Mouse (Mus musculus) heart, postnatal 25 days (tissue): ENCODE measurements around the gene Elovl7. TPM values are rescaled to one million over a fixed set of nuclear protein-coding genes. Genes with fewer than 3 reads are reported as not detected.

Source experiments
- DNase-seq: peaks from one replicate; pipeline ENCODE4 v3.0.0; 2022; ENCODE audit warnings: low spot score
- intact Hi-C: fragments of 180-260 bp; cut with DNase I; formaldehyde crosslinking; loops from one replicate; pipeline ENCODE4 v1.15.1; 2025
- total RNA-seq, 2 experiments: library from RNA; stranded (reverse); gene quantifications; 2 replicates each; pipeline ENCODE4 v1.2.3; 2021

The Elovl7 gene
- under 1 TPM; 0.34 to 0.47 TPM for total RNA-seq

- peak; percentile 21 for DNase-seq
- intact Hi-C loops, result loop anchor here (5.0 kb wide), 1 partner anchor 103 kb away; the partner anchor contains the start of gene Depdc1b
Observed at GRCm38 (mm10) chr13:108214081-108214484, at the start of gene Elovl7. Gene Elovl7, plus strand, starts transcription at chr13:108214404.

DNA sequence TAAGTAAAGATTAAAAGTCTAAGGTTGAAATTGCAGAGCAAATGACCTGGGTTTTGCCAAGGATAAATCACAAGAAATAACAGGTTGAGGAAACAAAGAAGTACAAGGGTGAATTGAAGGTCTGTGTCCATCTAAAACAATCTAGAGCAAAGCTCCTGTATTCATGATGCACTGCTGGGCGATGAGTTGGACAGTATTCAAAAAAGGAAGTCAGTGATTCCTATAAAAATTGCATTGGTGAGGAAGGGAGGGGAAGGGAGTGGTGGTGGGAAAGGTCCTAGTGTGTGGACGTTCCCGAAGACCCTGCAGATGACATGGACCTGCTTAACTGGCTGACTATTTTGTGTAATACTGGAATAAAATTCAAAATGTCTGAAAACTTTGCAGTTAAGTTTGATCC, 49.6 kb upstream of the Elovl7 start:
- DNase-seq, result no peak
- intact Hi-C loops, result loop anchor here (10.0 kb wide), 2 partner anchors 160 to 1050 kb away; no protein-coding TSS in a partner anchor

- DNase-seq, result no peak
Observed at GRCm38 (mm10) chr13:108170002-108170401, 44.2 kb upstream of the Elovl7 start.

DNA sequence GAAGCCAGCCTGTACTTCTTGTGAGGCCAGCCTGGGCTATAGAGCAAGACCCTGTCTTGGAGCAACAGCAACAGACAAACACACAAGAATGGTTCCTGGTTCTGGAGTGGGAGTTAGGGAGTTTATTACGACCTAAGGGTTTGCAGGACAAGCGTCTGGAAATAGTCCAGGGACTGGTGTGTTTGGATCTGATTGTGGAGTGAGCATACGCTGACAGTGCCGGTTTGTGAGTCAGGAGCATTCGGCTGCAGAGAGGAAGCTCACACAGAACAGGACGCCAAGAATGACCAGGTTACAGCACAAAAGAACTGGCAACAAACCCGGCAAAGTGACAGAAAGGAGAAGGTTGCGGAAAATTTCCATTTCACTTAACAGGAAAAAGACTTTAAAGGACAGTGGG, 43.7 kb upstream of the Elovl7 start:
- intact Hi-C loops, result no loop called here

More at GRCm38 (mm10) chr13:108170002-108170401, 44.2 kb upstream of the Elovl7 start:
- intact Hi-C loops, result no loop called here

GRCm38 (mm10) chr13:108179618-108180017, 34.6 kb upstream of the Elovl7 start:
- intact Hi-C loops, result no loop called here
- no peak for DNase-seq

More for the DNA sequence above, 43.7 kb upstream of the Elovl7 start:
- no peak for DNase-seq

GRCm38 (mm10) chr13:108180821-108181220, 33.4 kb upstream of the Elovl7 start:
- no peak for DNase-seq
- intact Hi-C loops, result no loop called here

DNA sequence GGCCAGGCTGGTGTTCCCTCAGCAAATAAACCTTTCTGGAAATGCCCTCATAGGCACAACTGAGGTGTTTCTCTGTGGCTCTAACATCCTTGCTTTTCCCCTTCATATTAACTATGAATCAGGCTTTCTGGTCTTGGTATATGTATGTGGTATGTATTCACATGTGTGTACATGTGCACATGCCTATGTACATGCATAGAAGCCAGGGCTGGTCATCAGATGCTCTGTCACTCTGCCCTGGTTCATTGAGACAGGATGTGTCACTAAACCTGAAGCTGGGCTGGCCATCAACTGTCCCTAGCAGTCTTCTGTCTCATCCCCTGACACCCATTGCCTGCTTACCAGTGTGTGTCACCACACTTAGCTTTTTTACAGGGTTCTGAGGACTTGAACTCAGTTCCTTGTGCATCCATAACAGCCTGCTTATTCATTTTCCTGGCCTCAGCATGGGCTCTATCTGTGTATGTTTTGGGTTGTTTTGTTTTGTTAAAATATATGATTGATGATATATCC, 29.4 kb upstream of the Elovl7 start:
- intact Hi-C loops, result no loop called here
- DNase-seq, result no peak

- intact Hi-C loops, result no loop called here
- no peak for DNase-seq
Observed at GRCm38 (mm10) chr13:108185530-108185929, 28.7 kb upstream of the Elovl7 start.

GRCm38 (mm10) chr13:108187994-108188393, 26.2 kb upstream of the Elovl7 start:
- no peak for DNase-seq
- intact Hi-C loops, result no loop called here

DNA sequence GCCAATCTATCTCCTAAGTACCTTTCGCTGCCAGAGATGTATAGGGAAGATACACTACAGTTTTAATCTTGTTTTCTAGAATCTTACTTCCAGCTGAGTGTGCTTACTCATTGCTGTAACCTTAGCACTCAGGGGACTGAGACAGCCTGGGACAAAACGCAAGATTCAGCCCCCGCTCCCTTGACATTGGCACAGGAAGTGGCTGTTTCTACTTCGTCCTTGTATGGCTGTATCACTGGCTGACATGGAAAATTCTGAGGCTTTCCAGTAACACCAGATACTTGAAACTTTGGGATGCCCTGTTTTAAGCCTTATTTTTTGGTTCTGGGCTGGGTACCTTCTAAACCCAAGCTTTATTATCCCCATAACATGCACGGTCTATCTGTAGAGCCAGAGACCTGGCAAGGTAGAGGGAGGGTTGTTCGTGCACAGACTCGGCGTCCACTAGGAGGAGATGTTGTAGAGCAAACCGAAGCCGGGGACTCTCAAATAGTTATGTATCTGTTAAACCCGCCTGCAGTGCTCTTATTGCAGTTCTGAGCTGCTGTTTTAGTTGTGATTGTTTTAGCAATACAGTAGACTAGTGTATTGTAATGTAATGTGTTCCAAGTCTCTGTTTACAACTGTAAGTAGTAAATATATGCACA, 23.0 kb upstream of the Elovl7 start:
- intact Hi-C loops, result loop anchor here (1.0 kb wide), 1 partner anchor 138 kb away; no protein-coding TSS in a partner anchor
- DNase-seq, result no peak

DNA sequence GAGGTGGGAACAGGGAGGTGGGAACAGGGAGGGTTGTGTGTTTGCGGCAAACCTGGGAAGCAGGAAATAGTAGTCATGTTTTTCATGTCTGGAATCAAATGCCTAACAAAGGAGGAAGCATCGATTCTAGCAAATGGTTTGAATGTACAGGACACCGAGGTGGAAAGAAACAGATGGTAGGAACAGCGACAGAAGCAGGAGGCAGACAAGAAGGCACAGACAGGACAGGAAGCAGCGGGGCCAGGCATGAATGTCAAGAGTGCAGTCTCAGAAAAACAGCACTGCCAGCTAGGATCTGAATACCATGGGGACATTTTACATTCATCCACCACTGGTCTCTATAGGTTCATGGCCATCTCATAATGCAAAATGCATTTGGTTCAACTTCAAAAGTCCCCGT, 18.7 kb upstream of the Elovl7 start:
- intact Hi-C loops, result no loop called here
- no peak for DNase-seq

- DNase-seq, result no peak
- intact Hi-C loops, result no loop called here
Observed at GRCm38 (mm10) chr13:108204857-108205256, 9.3 kb upstream of the Elovl7 start.

DNA sequence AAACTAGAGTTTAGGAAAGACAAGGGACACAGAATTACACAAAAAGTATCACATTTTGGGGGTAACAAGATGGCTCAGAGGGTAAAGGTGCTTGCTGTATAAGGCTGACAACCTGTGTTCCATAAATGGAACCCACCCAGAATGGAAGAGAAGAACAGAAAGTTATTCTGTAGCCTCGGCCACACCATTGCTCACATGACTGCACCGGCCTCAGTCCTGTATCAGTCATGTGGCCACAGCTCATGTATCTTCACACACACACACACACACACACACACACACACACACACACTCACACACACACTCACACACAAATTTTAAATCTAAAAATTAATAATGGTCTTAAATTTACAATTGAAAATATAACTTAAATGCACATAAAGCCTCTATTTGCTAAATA, 6.8 kb upstream of the Elovl7 start:
- no peak for DNase-seq
- intact Hi-C loops, result no loop called here

- no peak for DNase-seq
- intact Hi-C loops, result no loop called here
Observed at GRCm38 (mm10) chr13:108208090-108208489, 6.1 kb upstream of the Elovl7 start.

GRCm38 (mm10) chr13:108210960-108211359, 3.2 kb upstream of the Elovl7 start:
- DNase-seq, result no peak
- intact Hi-C loops, result loop anchor here (5.0 kb wide), 1 partner anchor 106 kb away; the partner anchor contains the start of gene Depdc1b

DNA sequence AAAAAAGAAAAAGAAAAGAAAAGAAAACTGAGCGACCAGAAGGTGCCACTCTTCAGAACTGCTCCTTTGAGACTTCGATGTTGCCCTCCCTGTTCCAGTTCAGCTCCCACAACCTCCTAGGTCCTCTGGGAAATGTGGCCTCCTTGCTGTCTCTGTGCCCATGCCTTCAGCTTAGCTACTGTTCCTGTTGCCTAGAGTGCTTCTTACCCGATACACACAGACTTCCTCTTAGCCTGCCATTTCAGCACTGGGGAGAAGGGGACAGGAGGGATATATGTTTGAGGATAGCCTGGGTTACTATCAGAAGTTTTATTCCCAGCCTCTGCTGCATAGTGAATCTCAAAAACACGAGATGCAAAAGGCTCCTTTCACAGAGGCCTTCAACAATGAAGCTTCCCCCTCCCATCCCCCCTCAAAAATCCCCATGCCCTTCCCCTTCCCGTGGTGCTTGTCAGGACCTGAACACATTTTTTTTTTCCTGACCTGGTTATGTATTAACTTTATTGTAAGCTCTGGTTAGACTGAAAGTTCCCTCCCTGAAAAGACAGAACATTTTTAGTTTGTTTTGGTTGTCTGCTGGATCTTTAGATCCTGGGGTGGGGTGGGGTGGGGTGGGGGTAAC, 1.7 kb upstream of the Elovl7 start:
- intact Hi-C loops, result loop anchor here (5.0 kb wide), 1 partner anchor 105 kb away; the partner anchor contains the start of gene Depdc1b
- no peak for DNase-seq

DNA sequence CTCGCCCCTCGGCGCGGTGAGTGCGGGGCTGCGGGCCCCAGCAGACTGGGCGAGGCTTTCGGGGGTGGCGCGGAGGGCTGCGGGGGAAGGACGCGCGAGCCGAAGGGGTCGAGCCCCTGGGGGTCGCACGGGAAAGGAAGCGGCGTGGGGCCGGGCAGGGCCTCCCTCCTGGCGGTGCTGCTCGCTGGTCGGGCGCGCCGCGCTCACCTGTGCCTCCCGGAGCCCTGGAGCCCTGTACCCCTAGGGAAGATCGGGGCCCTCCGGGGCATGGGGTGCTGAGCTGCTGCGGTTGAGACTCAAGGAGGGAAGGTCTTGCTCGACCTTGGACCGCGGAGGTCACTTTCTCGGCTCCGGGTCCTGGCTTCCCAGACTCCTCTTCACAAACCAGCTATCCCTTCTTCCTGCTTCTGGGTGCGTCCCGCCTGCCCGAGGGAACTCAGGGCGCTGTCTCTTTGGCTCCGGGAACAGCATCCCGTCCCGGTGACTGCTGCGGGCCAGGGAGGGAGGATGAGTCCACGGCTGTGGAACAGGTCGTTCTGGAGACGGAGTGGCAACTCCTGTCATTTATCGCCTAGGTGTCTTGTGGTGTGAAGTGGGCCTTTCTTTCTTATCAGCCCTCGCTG, 392 bp downstream of the Elovl7 start:
- intact Hi-C loops, result loop anchor here (5.0 kb wide), 1 partner anchor 103 kb away; the partner anchor contains the start of gene Depdc1b
- no peak for DNase-seq

GRCm38 (mm10) chr13:108215231-108215780, 1.1 kb downstream of the Elovl7 start:
- intact Hi-C loops, result no loop called here
- DNase-seq, result no peak

GRCm38 (mm10) chr13:108219773-108220172, 5.6 kb downstream of the Elovl7 start:
- DNase-seq, result no peak
- intact Hi-C loops, result no loop called here

DNA sequence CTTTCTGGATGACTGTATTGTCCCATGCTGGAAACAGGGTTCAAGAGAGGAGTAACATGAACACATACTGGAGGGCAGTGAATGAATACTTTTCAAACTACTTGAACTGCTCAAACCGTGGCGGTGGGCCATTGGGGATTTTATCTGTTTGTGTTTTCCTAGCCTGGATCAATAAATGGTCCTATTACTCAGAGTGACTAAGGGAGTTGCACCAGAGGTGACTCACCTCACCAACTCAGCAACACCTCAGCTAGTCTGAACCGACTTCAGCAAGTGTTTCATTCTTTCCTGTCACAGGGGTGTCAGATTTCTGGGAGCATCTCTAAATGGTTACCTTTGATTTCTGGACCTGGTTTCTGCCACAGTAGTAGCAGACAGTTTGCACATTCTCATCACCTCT, 15.0 kb downstream of the Elovl7 start:
- DNase-seq, result no peak
- intact Hi-C loops, result no loop called here
